Mouse (Mus musculus) lung, adult 2 months (tissue): ENCODE measurements around the gene Prkca.

Experiments
- CTCF ChIP-seq: fragments of 200-500 bp; IDR thresholded peaks from 2 replicates; pipeline ENCODE4 v1.5.1; 2011; ENCODE audit warnings: mild to moderate bottlenecking, low read length, control low read depth; ENCODE audit not compliant: insufficient read depth
- POLR2A ChIP-seq: fragments of 200-500 bp; IDR thresholded peaks from 2 replicates; pipeline ENCODE4 v1.6.1; 2011; ENCODE audit warnings: low read depth, mild to moderate bottlenecking, control low read depth, low read length, borderline replicate concordance; ENCODE audit errors: extremely low read depth

- TF ChIP-seq POLR2A (no peak), CTCF (no peak)
Observed at GRCm38 (mm10) chr11:108122486-108122885, 221.2 kb downstream of the Prkca start.
